Mouse (Mus musculus) inflammation-experienced regulatory T-cells, adult 6 months (primary cell): ENCODE results near the gene Olfr1019. TPM values are rescaled to one million over a fixed set of nuclear protein-coding genes. Genes with fewer than 3 reads are reported as not detected.

ENCODE experiments used
- ATAC-seq: one replicate; pipeline ENCODE4 v1.8.0; 2017
- polyA plus RNA-seq, 3 experiments: library from polyadenylated mRNA; unstranded; fragments of 100-300 nt; shearing (Covaris generic); gene quantifications; one replicate each; pipeline ENCODE4 v1.2.1; 2017

The Olfr1019 gene
- polyA plus RNA-seq, result not detected

DNA sequence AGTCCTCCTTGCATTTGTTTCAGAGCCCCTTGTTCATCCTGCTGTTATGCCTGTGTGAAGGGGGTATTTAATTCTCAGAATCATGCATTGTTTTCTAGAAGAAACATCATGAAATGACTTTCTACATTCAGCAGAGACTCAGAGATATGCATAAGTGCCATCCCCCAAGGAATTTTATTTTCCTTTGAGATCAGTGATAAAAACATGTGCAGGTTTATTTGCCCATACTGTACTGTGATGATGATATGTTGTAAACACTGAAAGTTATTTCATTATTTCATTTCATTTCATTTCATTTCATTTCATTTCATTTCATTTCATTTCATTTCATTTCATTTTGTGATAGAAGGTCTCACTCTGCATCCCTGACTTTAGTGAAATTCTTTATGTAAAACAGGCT is at the start of gene Olfr1019:
Olfr1019 (minus strand) TSS at position 101 of the 400 bp plus-strand sequence.
- ATAC-seq, result no peak

- ATAC-seq, result no peak
Observed at GRCm38 (mm10) chr2:85885340-85885739, 40.1 kb upstream of the Olfr1019 start, which contains the start of gene Olfr1023. Olfr1023 (plus strand) TSS chr2:85885640.

GRCm38 (mm10) chr2:85868294-85868693 is 23.0 kb upstream of the Olfr1019 start, which contains the start of gene Olfr1022:
Olfr1022 (plus strand) TSS chr2:85868594.
- no peak for ATAC-seq

DNA sequence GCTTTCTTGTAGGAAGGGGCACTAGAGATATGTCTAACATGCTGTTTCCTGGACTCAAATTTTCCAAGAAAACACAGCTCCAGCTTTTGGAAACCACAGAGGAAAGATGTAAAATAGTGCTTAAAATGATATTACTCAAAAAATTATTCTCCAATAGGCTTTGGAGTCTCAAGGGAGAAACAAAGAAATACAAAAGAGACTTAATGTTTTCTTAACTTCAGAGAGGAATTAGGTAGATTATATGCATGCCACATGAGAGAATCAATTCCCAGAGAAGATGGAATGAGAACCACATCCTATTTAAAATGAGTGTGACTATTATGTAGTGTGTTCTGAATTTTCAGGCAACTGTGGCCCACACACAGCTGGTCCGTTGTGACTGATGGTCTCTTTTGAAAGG is 1.4 kb upstream of the Olfr1019 start, which contains the start of gene Olfr1020:
Olfr1020 (plus strand) TSS at position 301 of the 400 bp plus-strand sequence.
- ATAC-seq, result no peak

DNA sequence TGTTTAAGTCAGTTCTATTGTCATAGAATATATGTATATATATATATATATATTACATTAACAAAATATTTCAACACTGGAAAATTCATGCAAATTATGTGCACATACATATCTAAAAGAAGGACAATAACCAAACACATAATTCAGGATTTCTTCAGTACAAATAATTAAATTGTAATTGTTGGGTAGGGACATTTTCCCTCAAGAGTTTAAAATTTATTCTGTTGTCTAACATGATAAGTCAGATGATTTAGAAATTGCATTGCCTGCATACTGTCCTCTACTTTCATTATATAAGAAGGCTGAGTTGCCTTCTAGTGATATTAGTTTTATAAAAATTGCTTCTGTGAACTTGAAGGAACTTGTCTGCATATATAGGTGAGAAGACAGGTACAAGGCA is 27.1 kb downstream of the Olfr1019 start, which contains the start of gene Olfr1018:
Olfr1018 (plus strand) TSS at position 301 of the 400 bp plus-strand sequence.
- no peak for ATAC-seq

DNA sequence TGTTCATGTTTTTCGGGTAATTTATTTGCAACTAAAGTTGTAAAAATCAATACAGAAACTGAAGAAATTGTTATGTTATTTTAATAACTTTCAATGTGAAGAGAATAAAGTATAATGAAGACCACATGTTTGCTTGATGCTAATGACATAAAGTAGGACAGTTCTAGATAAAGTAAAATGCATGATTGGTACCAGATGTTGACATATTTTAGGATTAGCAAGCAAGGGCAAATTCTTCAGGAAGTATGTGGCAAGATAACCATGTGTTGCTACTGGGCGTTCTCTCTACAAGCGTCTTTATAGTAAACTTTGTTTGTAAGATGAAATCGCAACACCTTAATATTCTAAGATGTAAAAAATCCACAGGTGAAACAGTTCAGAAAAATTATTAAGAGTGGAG is 40.8 kb downstream of the Olfr1019 start:
- no peak for ATAC-seq

- ATAC-seq, result no peak
Observed at GRCm38 (mm10) chr2:85802444-85802843, 42.8 kb downstream of the Olfr1019 start, which contains the start of gene Olfr1016. Olfr1016 (minus strand) TSS chr2:85802544.

GRCm38 (mm10) chr2:85792331-85792730 is 53.0 kb downstream of the Olfr1019 start:
- no peak for ATAC-seq

Other genes with a start within 250 kb of the Olfr1019 start
- not detected for gene Olfr1000, start 233.6 kb downstream of the Olfr1019 start, polyA plus RNA-seq
- gene Olfr1002, start 194.8 kb downstream of the Olfr1019 start, polyA plus RNA-seq, result not detected
- gene Olfr154, start 181.0 kb downstream of the Olfr1019 start, polyA plus RNA-seq, result not detected
- not detected for gene Olfr1006, start 166.7 kb downstream of the Olfr1019 start, polyA plus RNA-seq
- gene Olfr1008, start 156.1 kb downstream of the Olfr1019 start, polyA plus RNA-seq, result not detected
- gene Olfr1009, start 130.1 kb downstream of the Olfr1019 start, polyA plus RNA-seq, result not detected
- gene Olfr1012, start 82.7 kb downstream of the Olfr1019 start, polyA plus RNA-seq, result not detected
- not detected for gene Olfr1013, start 78.4 kb downstream of the Olfr1019 start, polyA plus RNA-seq
- gene Olfr1014, start 72.8 kb downstream of the Olfr1019 start, polyA plus RNA-seq, result not detected
- gene Olfr1015, start 63.5 kb downstream of the Olfr1019 start, polyA plus RNA-seq, result not detected
- gene Olfr1016, start 42.9 kb downstream of the Olfr1019 start, polyA plus RNA-seq, result not detected
- not detected for gene Olfr1018, start 27.0 kb downstream of the Olfr1019 start, polyA plus RNA-seq
- gene Olfr1020, start 1.5 kb upstream of the Olfr1019 start, polyA plus RNA-seq, result not detected
- gene Olfr1022, start 23.1 kb upstream of the Olfr1019 start, polyA plus RNA-seq, result not detected
- not detected for gene Olfr1023, start 40.2 kb upstream of the Olfr1019 start, polyA plus RNA-seq
- not detected for gene Olfr1024, start 59.6 kb upstream of the Olfr1019 start, polyA plus RNA-seq
- not detected for gene Olfr1025-ps1, start 69.7 kb upstream of the Olfr1019 start, polyA plus RNA-seq
- not detected for gene Olfr1026, start 76.1 kb upstream of the Olfr1019 start, polyA plus RNA-seq
- gene Olfr1028, start 105.0 kb upstream of the Olfr1019 start, polyA plus RNA-seq, result not detected
- gene Olfr1029, start 128.4 kb upstream of the Olfr1019 start, polyA plus RNA-seq, result not detected
- not detected for gene Olfr1030, start 133.8 kb upstream of the Olfr1019 start, polyA plus RNA-seq
- not detected for gene Olfr1031, start 144.8 kb upstream of the Olfr1019 start, polyA plus RNA-seq
- not detected for gene Olfr1032, start 160.1 kb upstream of the Olfr1019 start, polyA plus RNA-seq
- 1 to 10 TPM in 1 of 3 experiments, not detected in 2; 1.2 TPM for gene Olfr1033, start 175.2 kb upstream of the Olfr1019 start, polyA plus RNA-seq
- gene Olfr1034, start 200.4 kb upstream of the Olfr1019 start, polyA plus RNA-seq, result not detected
- not detected for gene Olfr1036, start 228.5 kb upstream of the Olfr1019 start, polyA plus RNA-seq
- gene Olfr1037, start 241.9 kb upstream of the Olfr1019 start, polyA plus RNA-seq, result not detected